Mouse (Mus musculus): Measurements from ENCODE around the gene Klhdc7a. TPM values are rescaled to one million over a fixed set of nuclear protein-coding genes. Genes with fewer than 3 reads are reported as not detected.
A peak's percentile ranks its signal among the peaks of the same experiment; 100 is the strongest.

Gene Klhdc7a
- 0.09 TPM in 2 replicates for polyA plus RNA-seq (2015; fragmentation: Nextera tagmentation; extraction: Ambion mirVana)

- Histone ChIP-seq H3K4me2 (no peak within 1 kb of the TSS), H3K4me1 (peaks cover 12% of the 10 kb centered on the region), H3K9ac (no peak within 1 kb of the TSS), H3K27me3 (0 out of 2 replicates have a peak, but pooled peaks cover 3% of the 10 kb centered on the region), H3K4me3 (no peak within 1 kb of the TSS), H3K27ac (no peak within 1 kb of the TSS), H3K9me3 (no peaks in the 10 kb centered on the region), H3K36me3 (no peaks in the 10 kb centered on the region)
- WGBS, result 25% methylated on average over 4 of the region's 4 CpGs
- ATAC-seq (ENCODE audit: insufficient number of reproducible peaks, low FRiP score, low TSS enrichment, low read depth), result peak; percentile 23
Observed at GRCm38 (mm10) chr4:139967922-139968321, at the start of gene Klhdc7a. TSS of gene Klhdc7a (minus strand) at chr4:139968026.

GRCm38 (mm10) chr4:140015916-140016315 lies 48.1 kb upstream of the Klhdc7a start:
- no peak overlapping the region for H3K9ac ChIP-seq
- H3K4me1 ChIP-seq, result no peaks in the 10 kb centered on the region
- H3K9me3 ChIP-seq, result no peaks in the 10 kb centered on the region
- H3K27me3 ChIP-seq, result peaks cover 14% of the 10 kb centered on the region; the same call in 1 of the 2 replicates
- no peaks in the 10 kb centered on the region for H3K36me3 ChIP-seq
- WGBS, result 25% methylated on average over 7 of the region's 7 CpGs
- H3K4me2 ChIP-seq, result no peak overlapping the region
- no peak for ATAC-seq (ENCODE audit: insufficient number of reproducible peaks, low FRiP score, low TSS enrichment, low read depth)
- H3K27ac ChIP-seq, result no peak overlapping the region
- no peak overlapping the region for H3K4me3 ChIP-seq

- H3K9ac ChIP-seq, result no peak overlapping the region
- H3K4me1 ChIP-seq, result no peaks in the 10 kb centered on the region
- peaks cover 38% of the 10 kb centered on the region for H3K27me3 ChIP-seq
- H3K9me3 ChIP-seq, result no peaks in the 10 kb centered on the region
- WGBS, result 66% methylated on average over 11 of the region's 11 CpGs
- H3K27ac ChIP-seq, result no peak overlapping the region
- no peak overlapping the region for H3K4me2 ChIP-seq
- H3K4me3 ChIP-seq, result no peak overlapping the region
- ATAC-seq (ENCODE audit: insufficient number of reproducible peaks, low FRiP score, low TSS enrichment, low read depth), result no peak
- H3K36me3 ChIP-seq, result no peaks in the 10 kb centered on the region
Observed at GRCm38 (mm10) chr4:140010728-140011470, 43.1 kb upstream of the Klhdc7a start.

GRCm38 (mm10) chr4:140004932-140005331 lies 37.1 kb upstream of the Klhdc7a start:
- peaks cover 8% of the 10 kb centered on the region; the same call in 1 of the 2 replicates for H3K4me1 ChIP-seq

GRCm38 (mm10) chr4:140004170-140004569 lies 36.3 kb upstream of the Klhdc7a start:
- Histone ChIP-seq H3K4me1 (peaks cover 8% of the 10 kb centered on the region; the same call in 1 of the 2 replicates), H3K4me3 (0 out of 2 replicates have a peak overlapping the region, but pooled peaks have one; percentile 2), H3K36me3 (no peaks in the 10 kb centered on the region), H3K9ac (no peak overlapping the region), H3K27ac (no peak overlapping the region), H3K4me2 (peak overlapping the region; percentile 32; the same call in 1 of the 2 replicates), H3K27me3 (peaks cover 69% of the 10 kb centered on the region), H3K9me3 (no peaks in the 10 kb centered on the region)
- ATAC-seq (ENCODE audit: insufficient number of reproducible peaks, low FRiP score, low TSS enrichment, low read depth), result no peak
- WGBS, result 10% methylated on average over 12 of the region's 12 CpGs

More at GRCm38 (mm10) chr4:140004932-140005331, 37.1 kb upstream of the Klhdc7a start:
- Histone ChIP-seq H3K4me2 (peak overlapping the region; percentile 32; the same call in 1 of the 2 replicates), H3K9me3 (no peaks in the 10 kb centered on the region), H3K27me3 (peaks cover 74% of the 10 kb centered on the region), H3K36me3 (no peaks in the 10 kb centered on the region), H3K4me3 (no peak overlapping the region), H3K9ac (no peak overlapping the region), H3K27ac (no peak overlapping the region)
- no peak for ATAC-seq (ENCODE audit: insufficient number of reproducible peaks, low FRiP score, low TSS enrichment, low read depth)
- 11% methylated on average over 5 of the region's 5 CpGs for WGBS

- ATAC-seq (ENCODE audit: insufficient number of reproducible peaks, low FRiP score, low TSS enrichment, low read depth), result no peak
- Histone ChIP-seq H3K4me3 (no peak overlapping the region), H3K4me2 (no peak overlapping the region), H3K4me1 (peaks cover 8% of the 10 kb centered on the region; the same call in 1 of the 2 replicates), H3K36me3 (no peaks in the 10 kb centered on the region), H3K27me3 (peaks cover 64% of the 10 kb centered on the region), H3K27ac (no peak overlapping the region), H3K9me3 (no peaks in the 10 kb centered on the region), H3K9ac (no peak overlapping the region)
- WGBS, result 12% methylated on average over 12 of the region's 12 CpGs
Observed at GRCm38 (mm10) chr4:140002069-140002468, 34.2 kb upstream of the Klhdc7a start.

GRCm38 (mm10) chr4:140000911-140001310 lies 33.1 kb upstream of the Klhdc7a start:
- Histone ChIP-seq H3K27me3 (peaks cover 55% of the 10 kb centered on the region), H3K9me3 (no peaks in the 10 kb centered on the region), H3K36me3 (no peaks in the 10 kb centered on the region), H3K9ac (no peak overlapping the region), H3K27ac (no peak overlapping the region), H3K4me2 (no peak overlapping the region), H3K4me3 (no peak overlapping the region), H3K4me1 (peaks cover 8% of the 10 kb centered on the region; the same call in 1 of the 2 replicates)
- 65% methylated on average over 5 of the region's 5 CpGs for WGBS
- ATAC-seq (ENCODE audit: insufficient number of reproducible peaks, low FRiP score, low TSS enrichment, low read depth), result no peak

- no peak for ATAC-seq (ENCODE audit: insufficient number of reproducible peaks, low FRiP score, low TSS enrichment, low read depth)
- Histone ChIP-seq H3K4me3 (no peak overlapping the region), H3K4me1 (0 out of 2 replicates have a peak, but pooled peaks cover under 1% of the 10 kb centered on the region), H3K9me3 (no peaks in the 10 kb centered on the region), H3K9ac (no peak overlapping the region), H3K27ac (no peak overlapping the region), H3K27me3 (peaks cover 40% of the 10 kb centered on the region), H3K4me2 (no peak overlapping the region), H3K36me3 (no peaks in the 10 kb centered on the region)
- WGBS, result 55% methylated on average over 7 of the region's 7 CpGs
Observed at GRCm38 (mm10) chr4:139999033-139999432, 31.2 kb upstream of the Klhdc7a start.

GRCm38 (mm10) chr4:139995659-139996058 lies 27.8 kb upstream of the Klhdc7a start:
- H3K9ac ChIP-seq, result no peak overlapping the region
- 42% methylated on average over 8 of the region's 8 CpGs for WGBS
- no peak overlapping the region for H3K4me2 ChIP-seq
- H3K36me3 ChIP-seq, result no peaks in the 10 kb centered on the region
- no peaks in the 10 kb centered on the region; the same call in 1 of the 2 replicates for H3K4me1 ChIP-seq
- H3K4me3 ChIP-seq, result no peak overlapping the region
- H3K27me3 ChIP-seq, result peaks cover 7% of the 10 kb centered on the region; the same call in 1 of the 2 replicates
- H3K9me3 ChIP-seq, result no peaks in the 10 kb centered on the region
- ATAC-seq (ENCODE audit: insufficient number of reproducible peaks, low FRiP score, low TSS enrichment, low read depth), result no peak
- no peak overlapping the region for H3K27ac ChIP-seq

GRCm38 (mm10) chr4:139993111-139993755 lies 25.4 kb upstream of the Klhdc7a start:
- no peak for ATAC-seq (ENCODE audit: insufficient number of reproducible peaks, low FRiP score, low TSS enrichment, low read depth)
- no peak overlapping the region for H3K4me2 ChIP-seq
- 19% methylated on average over 8 of the region's 16 CpGs for WGBS

GRCm38 (mm10) chr4:139986913-139987312 lies 19.1 kb upstream of the Klhdc7a start:
- ATAC-seq (ENCODE audit: insufficient number of reproducible peaks, low FRiP score, low TSS enrichment, low read depth), result no peak
- WGBS, result 32% methylated on average over 7 of the region's 7 CpGs

More at GRCm38 (mm10) chr4:139993111-139993755, 25.4 kb upstream of the Klhdc7a start:
- H3K27ac ChIP-seq, result no peak overlapping the region
- no peak overlapping the region for H3K9ac ChIP-seq
- H3K4me1 ChIP-seq, result no peaks in the 10 kb centered on the region; the same call in 1 of the 2 replicates
- H3K9me3 ChIP-seq, result no peaks in the 10 kb centered on the region
- no peak overlapping the region for H3K4me3 ChIP-seq
- 0 out of 2 replicates have a peak, but pooled peaks cover 2% of the 10 kb centered on the region for H3K27me3 ChIP-seq
- no peaks in the 10 kb centered on the region for H3K36me3 ChIP-seq

GRCm38 (mm10) chr4:139978716-139979115 lies 10.9 kb upstream of the Klhdc7a start:
- H3K27me3 ChIP-seq, result no peaks in the 10 kb centered on the region
- H3K9me3 ChIP-seq, result no peaks in the 10 kb centered on the region
- no peak overlapping the region for H3K27ac ChIP-seq
- H3K4me3 ChIP-seq, result no peak overlapping the region
- WGBS, result 35% methylated on average over 5 of the region's 5 CpGs
- no peaks in the 10 kb centered on the region for H3K36me3 ChIP-seq
- H3K4me1 ChIP-seq, result no peaks in the 10 kb centered on the region; the same call in 1 of the 2 replicates
- ATAC-seq (ENCODE audit: insufficient number of reproducible peaks, low FRiP score, low TSS enrichment, low read depth), result no peak
- H3K9ac ChIP-seq, result no peak overlapping the region
- no peak overlapping the region for H3K4me2 ChIP-seq

More at GRCm38 (mm10) chr4:139986913-139987312, 19.1 kb upstream of the Klhdc7a start:
- H3K4me3 ChIP-seq, result no peak overlapping the region
- no peak overlapping the region for H3K4me2 ChIP-seq
- no peak overlapping the region for H3K9ac ChIP-seq
- H3K27me3 ChIP-seq, result peaks cover 11% of the 10 kb centered on the region; the same call in 1 of the 2 replicates
- H3K4me1 ChIP-seq, result no peaks in the 10 kb centered on the region
- no peaks in the 10 kb centered on the region for H3K9me3 ChIP-seq
- H3K36me3 ChIP-seq, result no peaks in the 10 kb centered on the region
- no peak overlapping the region for H3K27ac ChIP-seq

Data from limb, embryonic 15.5 days (tissue).